Mouse (Mus musculus) bone marrow, adult 2 months (tissue): Measurements from ENCODE around the gene Inhba.

ENCODE experiments used
- CTCF ChIP-seq: fragments of 200-500 bp; IDR thresholded peaks from 2 replicates; pipeline ENCODE4 v1.5.1; 2011; ENCODE audit warnings: low read length, control low read depth; ENCODE audit not compliant: control insufficient read depth, insufficient read depth
- POLR2A ChIP-seq: fragments of 200-500 bp; IDR thresholded peaks from 2 replicates; pipeline ENCODE4 v1.6.1; 2011; ENCODE audit warnings: low read depth, mild to moderate bottlenecking, control low read depth, low read length, borderline replicate concordance; ENCODE audit not compliant: control insufficient read depth

GRCm38 (mm10) chr13:16022536-16022935 is 10.9 kb downstream of the Inhba start:
- TF ChIP-seq CTCF: no peak
- TF ChIP-seq POLR2A: no peak
